Mouse (Mus musculus): ENCODE measurements around the gene Gna15. TPM values are rescaled to one million over a fixed set of nuclear protein-coding genes. Genes with fewer than 3 reads are reported as not detected.
A peak's percentile ranks its signal among the peaks of the same experiment; 100 is the strongest.

The Gna15 gene
- polyA plus RNA-seq, 1 experiment from 2014 or later, result 1.1 TPM

DNA sequence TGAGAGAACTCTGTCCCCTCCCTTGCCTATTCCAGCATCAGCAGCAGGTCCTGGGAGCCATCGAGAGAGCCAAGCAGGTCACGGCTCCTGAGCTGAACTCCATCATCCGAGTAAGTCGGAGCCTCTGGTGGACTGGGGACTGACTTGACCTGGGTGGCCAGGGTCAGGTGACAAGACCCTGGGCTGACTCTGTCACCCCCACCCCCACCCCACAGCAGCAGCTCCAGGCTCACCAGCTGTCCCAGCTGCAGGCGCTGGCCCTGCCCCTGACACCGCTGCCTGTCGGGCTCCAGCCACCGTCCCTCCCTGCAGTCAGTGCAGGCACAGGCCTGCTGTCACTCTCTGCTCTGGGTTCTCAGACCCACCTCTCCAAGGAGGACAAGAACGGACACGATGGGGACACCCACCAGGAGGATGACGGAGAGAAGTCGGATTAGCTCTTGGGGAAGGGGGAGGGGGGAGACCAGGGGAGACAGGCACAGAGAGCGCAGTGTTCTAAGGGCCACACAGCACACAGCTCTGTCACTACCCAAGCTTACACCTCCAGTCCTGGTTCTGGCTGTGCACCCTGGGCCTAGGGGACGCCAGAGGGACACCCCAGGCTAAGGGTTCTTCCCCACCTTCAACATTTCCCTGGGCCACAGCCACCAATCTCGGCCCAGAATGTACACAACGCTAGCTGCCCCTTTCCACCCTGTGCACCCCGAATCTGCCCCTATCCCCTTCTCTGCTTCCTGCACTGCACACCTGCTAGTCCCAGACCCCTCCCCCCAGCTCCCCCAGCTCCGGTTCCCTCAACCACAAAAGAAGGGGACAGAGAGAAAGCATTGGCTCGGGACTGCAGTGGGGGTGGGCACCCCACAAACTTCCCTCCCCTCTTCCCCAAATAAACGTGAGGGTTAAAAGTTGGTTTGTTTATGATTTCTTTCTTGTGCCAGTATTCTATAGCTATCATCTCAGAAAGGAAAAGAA lies 41.5 kb upstream of the Gna15 start:
- peaks cover 49% of the 10 kb centered on the region for H3K4me1 ChIP-seq (ENCODE audit: control insufficient read depth, insufficient read depth, low read depth, low read length)
- no peak overlapping the region for H3K4me3 ChIP-seq (ENCODE audit: low read length)
- 34% methylated on average over 20 of the region's 20 CpGs for WGBS
- H3K9ac ChIP-seq (ENCODE audit: low read depth, low read length), result no peak overlapping the region
- no peak overlapping the region for H3K4me2 ChIP-seq (ENCODE audit: low read length)
- peaks cover 16% of the 10 kb centered on the region for H3K36me3 ChIP-seq (ENCODE audit: control insufficient read depth, insufficient read depth, low read length)
- H3K9me3 ChIP-seq (ENCODE audit: control insufficient read depth, low read length), result no peaks in the 10 kb centered on the region
- H3K27ac ChIP-seq (ENCODE audit: low read depth, low read length), result no peak overlapping the region
- peaks cover 10% of the 10 kb centered on the region; the same call in 1 of the 2 replicates for H3K27me3 ChIP-seq (replicated peaks; ENCODE audit: control insufficient read depth, insufficient read depth, low read length)
- no peak for ATAC-seq

DNA sequence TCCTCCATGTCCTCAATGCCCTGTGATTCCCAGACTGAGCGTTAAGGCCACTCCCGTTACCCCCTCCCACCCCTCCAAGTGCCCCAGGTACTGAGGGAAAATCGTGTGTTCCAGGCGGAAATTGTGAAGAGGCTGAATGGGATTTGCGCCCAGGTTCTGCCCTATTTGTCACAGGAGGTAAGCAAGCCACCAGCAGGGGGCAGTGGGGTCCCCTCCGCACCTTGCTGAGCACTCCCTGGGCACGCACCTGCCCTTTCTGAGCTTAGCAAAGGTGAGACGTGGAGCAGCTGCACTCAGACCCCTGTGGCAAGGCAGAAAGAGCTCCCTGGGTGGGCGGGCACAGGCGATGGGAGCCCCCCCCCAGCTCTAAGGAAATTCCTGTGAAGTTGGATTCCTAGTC lies 40.7 kb upstream of the Gna15 start:
- H3K9me3 ChIP-seq (ENCODE audit: control insufficient read depth, low read length), result no peaks in the 10 kb centered on the region
- ATAC-seq, result no peak
- 27% methylated on average over 10 of the region's 10 CpGs for WGBS
- peaks cover 45% of the 10 kb centered on the region for H3K4me1 ChIP-seq (ENCODE audit: control insufficient read depth, insufficient read depth, low read depth, low read length)
- no peak overlapping the region for H3K27ac ChIP-seq (ENCODE audit: low read depth, low read length)
- no peak overlapping the region for H3K4me2 ChIP-seq (ENCODE audit: low read length)
- H3K4me3 ChIP-seq (ENCODE audit: low read length), result no peak overlapping the region
- H3K27me3 ChIP-seq (replicated peaks; ENCODE audit: control insufficient read depth, insufficient read depth, low read length), result peaks cover 10% of the 10 kb centered on the region; the same call in 1 of the 2 replicates
- H3K9ac ChIP-seq (ENCODE audit: low read depth, low read length), result no peak overlapping the region
- H3K36me3 ChIP-seq (ENCODE audit: control insufficient read depth, insufficient read depth, low read length), result peaks cover 16% of the 10 kb centered on the region

DNA sequence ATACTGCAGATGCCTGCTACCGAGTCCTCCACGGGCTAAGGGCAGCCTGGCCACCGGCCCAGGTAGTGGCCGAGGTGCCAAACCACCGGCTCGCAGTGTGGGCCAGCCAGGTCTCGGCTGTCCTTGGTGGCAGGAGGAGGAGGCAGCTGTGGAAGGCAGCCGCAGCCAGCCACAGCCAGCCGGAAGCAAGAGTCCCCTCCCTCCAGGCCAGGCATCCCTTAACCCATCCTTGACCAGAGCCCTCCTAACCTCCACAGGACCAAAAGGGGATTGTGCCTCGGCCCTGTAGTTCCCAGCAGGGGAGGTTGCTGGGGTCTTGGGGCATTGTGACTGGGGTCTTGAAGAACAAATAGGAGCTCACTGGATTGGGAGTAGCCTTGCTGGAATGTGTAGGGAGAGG lies 40.2 kb upstream of the Gna15 start:
- Histone ChIP-seq H3K36me3 (ENCODE audit: control insufficient read depth, insufficient read depth, low read length) (peaks cover 16% of the 10 kb centered on the region), H3K9ac (ENCODE audit: low read depth, low read length) (peak overlapping the region; percentile 39), H3K27ac (ENCODE audit: low read depth, low read length) (peak overlapping the region; percentile 13; the same call in 1 of the 2 replicates), H3K4me1 (ENCODE audit: control insufficient read depth, insufficient read depth, low read depth, low read length) (peaks cover 45% of the 10 kb centered on the region), H3K4me2 (ENCODE audit: low read length) (peak overlapping the region; percentile 48), H3K9me3 (ENCODE audit: control insufficient read depth, low read length) (no peaks in the 10 kb centered on the region), H3K4me3 (ENCODE audit: low read length) (peak overlapping the region; percentile 27), H3K27me3 (replicated peaks; ENCODE audit: control insufficient read depth, insufficient read depth, low read length) (peaks cover 10% of the 10 kb centered on the region; the same call in 1 of the 2 replicates)
- 8% methylated on average over 10 of the region's 10 CpGs for WGBS
- ATAC-seq, result no peak

DNA sequence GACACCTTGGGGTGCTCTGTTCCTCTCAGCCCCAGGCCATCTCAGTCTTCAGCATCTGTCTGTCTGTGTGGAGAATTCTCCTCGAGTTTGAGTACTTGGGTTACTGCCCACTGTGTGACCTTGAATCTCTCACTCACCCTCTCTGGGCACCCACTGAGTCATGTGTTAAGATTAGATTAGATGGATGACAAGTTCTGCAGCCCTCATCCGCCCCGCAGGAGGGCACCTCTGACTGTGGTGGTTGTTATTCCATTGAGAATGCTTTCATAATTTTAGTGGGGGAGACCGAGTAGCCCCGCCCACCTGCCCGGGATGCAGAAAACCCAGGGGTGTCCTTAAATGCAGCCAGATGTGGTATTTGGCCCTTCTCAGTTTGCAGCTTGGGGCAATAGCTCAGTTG lies 39.5 kb upstream of the Gna15 start:
- Histone ChIP-seq H3K4me2 (ENCODE audit: low read length) (peak overlapping the region; percentile 48), H3K27me3 (replicated peaks; ENCODE audit: control insufficient read depth, insufficient read depth, low read length) (peaks cover 10% of the 10 kb centered on the region; the same call in 1 of the 2 replicates), H3K27ac (ENCODE audit: low read depth, low read length) (no peak overlapping the region), H3K4me1 (ENCODE audit: control insufficient read depth, insufficient read depth, low read depth, low read length) (peaks cover 43% of the 10 kb centered on the region), H3K36me3 (ENCODE audit: control insufficient read depth, insufficient read depth, low read length) (peaks cover 16% of the 10 kb centered on the region), H3K9me3 (ENCODE audit: control insufficient read depth, low read length) (no peaks in the 10 kb centered on the region), H3K4me3 (ENCODE audit: low read length) (no peak overlapping the region), H3K9ac (ENCODE audit: low read depth, low read length) (no peak overlapping the region; the same call in 1 of the 2 replicates)
- no peak for ATAC-seq
- WGBS, result 40% methylated on average over 6 of the region's 6 CpGs

DNA sequence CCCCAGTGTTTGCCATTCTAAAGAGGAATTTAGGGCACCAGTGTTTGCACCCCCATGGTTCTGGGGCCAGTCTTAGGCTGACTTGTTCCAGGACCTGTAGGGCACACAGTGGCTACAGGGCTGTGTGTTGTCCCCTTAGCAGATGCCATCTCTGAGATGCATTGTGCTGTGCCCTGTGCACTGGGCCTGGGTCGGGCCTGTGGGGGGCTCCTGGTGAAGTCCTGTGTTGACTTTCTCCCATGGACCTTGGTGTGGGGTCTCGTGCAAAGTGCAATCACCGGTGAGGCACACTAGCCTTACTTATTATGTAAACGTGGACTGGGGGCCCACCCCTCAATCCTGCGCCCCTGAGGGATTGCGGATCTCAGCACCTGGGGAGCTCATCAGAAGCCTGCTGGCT lies 38.4 kb upstream of the Gna15 start:
- H3K27ac ChIP-seq (ENCODE audit: low read depth, low read length), result no peak overlapping the region
- H3K4me2 ChIP-seq (ENCODE audit: low read length), result peak overlapping the region; percentile 15; the same call in 1 of the 2 replicates
- H3K9me3 ChIP-seq (ENCODE audit: control insufficient read depth, low read length), result no peaks in the 10 kb centered on the region
- peaks cover 10% of the 10 kb centered on the region; the same call in 1 of the 2 replicates for H3K27me3 ChIP-seq (replicated peaks; ENCODE audit: control insufficient read depth, insufficient read depth, low read length)
- H3K4me3 ChIP-seq (ENCODE audit: low read length), result no peak overlapping the region
- peak overlapping the region; percentile 14; the same call in 1 of the 2 replicates for H3K9ac ChIP-seq (ENCODE audit: low read depth, low read length)
- peaks cover 16% of the 10 kb centered on the region for H3K36me3 ChIP-seq (ENCODE audit: control insufficient read depth, insufficient read depth, low read length)
- 75% methylated on average over 6 of the region's 6 CpGs for WGBS
- ATAC-seq, result no peak
- H3K4me1 ChIP-seq (ENCODE audit: control insufficient read depth, insufficient read depth, low read depth, low read length), result peaks cover 40% of the 10 kb centered on the region

DNA sequence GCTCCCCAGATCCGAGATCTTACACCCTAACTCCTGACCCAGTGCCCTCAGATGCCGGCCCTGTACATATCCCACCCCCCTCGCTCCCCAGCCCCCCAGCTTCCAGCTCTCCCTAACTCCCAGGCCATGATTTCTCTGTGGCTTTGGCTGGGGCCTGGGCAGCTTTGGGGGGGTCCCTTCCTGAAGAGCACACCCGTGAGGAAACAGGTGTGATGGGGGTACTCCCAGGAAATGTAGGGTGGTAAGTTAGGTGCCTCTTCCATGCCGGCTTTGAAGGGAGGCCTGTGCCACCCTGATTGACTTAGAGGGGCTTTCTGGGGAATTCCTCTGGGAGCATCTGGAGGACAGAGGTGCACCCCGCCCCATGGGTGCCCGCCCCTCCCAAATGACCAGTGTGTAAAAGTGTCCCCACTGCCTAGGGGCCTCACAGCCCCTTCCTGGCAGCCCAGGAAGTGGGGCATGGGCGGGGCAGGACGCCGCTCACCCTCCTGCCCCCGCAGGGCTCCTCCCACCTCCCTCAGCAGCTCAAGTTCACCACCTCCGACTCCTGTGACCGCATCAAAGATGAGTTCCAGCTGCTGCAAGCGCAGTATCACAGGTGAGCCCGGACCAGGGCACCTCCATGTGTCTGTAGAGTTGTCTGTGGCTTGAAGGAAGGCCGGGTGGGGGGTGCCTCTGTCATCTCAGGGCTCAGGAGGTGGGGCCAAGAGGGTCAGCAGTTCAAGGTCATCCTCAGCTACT lies 36.9 kb upstream of the Gna15 start:
- no peaks in the 10 kb centered on the region for H3K9me3 ChIP-seq (ENCODE audit: control insufficient read depth, low read length)
- H3K4me2 ChIP-seq (ENCODE audit: low read length), result peak overlapping the region; percentile 94
- 23% methylated on average over 16 of the region's 16 CpGs for WGBS
- peak overlapping the region; percentile 88 for H3K4me3 ChIP-seq (ENCODE audit: low read length)
- no peak for ATAC-seq
- peak overlapping the region; percentile 100 for H3K9ac ChIP-seq (ENCODE audit: low read depth, low read length)
- peaks cover 40% of the 10 kb centered on the region for H3K4me1 ChIP-seq (ENCODE audit: control insufficient read depth, insufficient read depth, low read depth, low read length)
- H3K27ac ChIP-seq (ENCODE audit: low read depth, low read length), result no peak overlapping the region; the same call in 1 of the 2 replicates
- H3K36me3 ChIP-seq (ENCODE audit: control insufficient read depth, insufficient read depth, low read length), result peaks cover 11% of the 10 kb centered on the region
- peaks cover 10% of the 10 kb centered on the region; the same call in 1 of the 2 replicates for H3K27me3 ChIP-seq (replicated peaks; ENCODE audit: control insufficient read depth, insufficient read depth, low read length)

DNA sequence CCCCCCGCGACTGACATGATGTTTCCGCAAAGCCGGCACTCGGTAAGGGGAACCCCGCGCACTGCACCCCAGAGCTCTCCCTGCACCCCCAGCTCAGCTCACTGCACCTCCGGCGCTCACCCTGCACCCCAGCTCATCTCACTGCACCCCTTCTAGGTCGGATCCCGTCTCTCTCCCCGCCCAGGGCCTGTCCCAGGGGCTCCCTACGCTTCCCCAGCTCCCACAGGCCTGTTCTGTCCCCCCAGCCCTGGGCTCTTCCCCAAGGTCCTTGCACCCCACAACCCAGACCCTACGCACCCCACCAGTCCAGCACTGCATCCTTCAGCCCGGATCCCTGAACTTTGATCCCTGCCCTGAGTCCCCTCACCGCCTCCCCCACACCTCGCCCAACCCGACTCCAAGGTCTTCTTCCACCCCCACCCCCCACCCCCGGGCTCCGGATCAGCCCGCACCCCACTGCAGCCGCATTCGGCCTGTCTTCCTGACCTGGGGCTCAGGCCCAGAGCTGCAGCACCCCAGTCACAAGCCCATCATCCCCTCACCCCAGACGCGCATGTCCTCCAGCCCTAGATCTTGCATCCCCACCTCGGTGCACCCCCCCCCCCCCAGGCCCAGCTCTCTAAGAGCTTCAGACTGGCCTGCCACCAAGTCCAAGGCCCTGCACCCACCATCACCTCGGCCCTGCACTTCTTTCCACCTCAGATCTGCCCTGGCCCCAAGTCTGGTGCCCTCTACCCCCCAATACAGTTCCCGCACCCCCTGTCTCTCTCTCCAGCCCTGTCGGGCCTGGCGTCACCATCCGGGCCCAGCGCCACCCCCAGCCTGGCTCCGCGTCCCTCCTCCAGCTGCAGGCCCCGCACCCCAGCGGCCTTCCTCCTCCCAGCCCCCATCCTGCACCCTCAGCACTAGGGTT lies 35.9 kb upstream of the Gna15 start:
- 2% methylated on average over 29 of the region's 36 CpGs for WGBS
- Histone ChIP-seq H3K27me3 (replicated peaks; ENCODE audit: control insufficient read depth, insufficient read depth, low read length) (peaks cover 2% of the 10 kb centered on the region; the same call in 1 of the 2 replicates), H3K4me2 (ENCODE audit: low read length) (peak overlapping the region; percentile 94), H3K27ac (ENCODE audit: low read depth, low read length) (peak overlapping the region; percentile 86), H3K9me3 (ENCODE audit: control insufficient read depth, low read length) (no peaks in the 10 kb centered on the region), H3K9ac (ENCODE audit: low read depth, low read length) (peak overlapping the region; percentile 100), H3K4me3 (ENCODE audit: low read length) (peak overlapping the region; percentile 88), H3K36me3 (ENCODE audit: control insufficient read depth, insufficient read depth, low read length) (peaks cover 3% of the 10 kb centered on the region), H3K4me1 (ENCODE audit: control insufficient read depth, insufficient read depth, low read depth, low read length) (peaks cover 40% of the 10 kb centered on the region)
- peak; percentile 35 for ATAC-seq

DNA sequence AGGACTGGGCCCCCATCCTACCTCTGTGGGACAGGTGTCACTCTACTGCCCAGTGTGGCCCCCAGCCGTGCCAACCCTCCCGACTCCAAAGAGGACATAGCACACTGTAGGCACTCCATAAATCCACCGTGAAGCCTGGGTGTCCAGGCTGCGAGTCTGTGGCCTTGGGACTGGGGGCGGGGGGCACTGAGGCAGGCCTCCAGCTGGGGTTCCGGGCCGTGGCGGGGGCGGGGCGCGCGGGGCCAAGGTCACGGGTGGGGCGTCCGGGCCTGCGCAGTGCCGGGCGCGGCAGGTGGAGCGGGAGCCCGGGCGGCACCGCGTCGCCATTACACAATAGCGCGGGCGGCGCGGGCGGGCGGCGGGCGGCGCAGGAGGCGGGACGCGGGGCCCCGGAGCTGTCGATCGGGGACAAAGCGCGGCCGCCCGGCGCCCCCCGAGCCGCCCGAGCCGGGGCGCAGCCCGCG lies 35.2 kb upstream of the Gna15 start, which contains the start of gene Aes:
Gene Aes, plus strand, starts transcription at position 326 of the 464 bp plus-strand sequence.
- WGBS, result 0% methylated on average over 10 of the region's 53 CpGs
- H3K4me3 ChIP-seq (ENCODE audit: low read length), result peak within 1 kb of the TSS; percentile 88
- H3K36me3 ChIP-seq (ENCODE audit: control insufficient read depth, insufficient read depth, low read length), result no peaks in the 10 kb centered on the region; the same call in 1 of the 2 replicates
- peak; percentile 71 for ATAC-seq
- H3K27ac ChIP-seq (ENCODE audit: low read depth, low read length), result peak within 1 kb of the TSS; percentile 86
- H3K27me3 ChIP-seq (replicated peaks; ENCODE audit: control insufficient read depth, insufficient read depth, low read length), result no peaks in the 10 kb centered on the region
- no peaks in the 10 kb centered on the region for H3K9me3 ChIP-seq (ENCODE audit: control insufficient read depth, low read length)
- peak within 1 kb of the TSS; percentile 94 for H3K4me2 ChIP-seq (ENCODE audit: low read length)
- peak within 1 kb of the TSS; percentile 100 for H3K9ac ChIP-seq (ENCODE audit: low read depth, low read length)
- H3K4me1 ChIP-seq (ENCODE audit: control insufficient read depth, insufficient read depth, low read depth, low read length), result peaks cover 34% of the 10 kb centered on the region

Data from hindbrain, embryonic 16.5 days (tissue).